Mouse (Mus musculus) hindbrain, embryonic 12.5 days (tissue): ENCODE data around the gene Treml2. TPM values are rescaled to one million over a fixed set of nuclear protein-coding genes. Genes with fewer than 3 reads are reported as not detected.
A peak's percentile ranks its signal among the peaks of the same experiment; 100 is the strongest.

Experiments
- ATAC-seq: fragments of 200-750 bp; cut with Nextera tagmentation; 2 replicates; pipeline ENCODE4 v1.8.0; 2017; ENCODE audit warnings: moderate TSS enrichment; ENCODE audit not compliant: low FRiP score
- H3K27ac ChIP-seq: fragments of 300-500 bp; sonication (generic); 2 replicates; pipeline ENCODE4 v1.5.1; 2016; ENCODE audit warnings: mild to moderate bottlenecking
- H3K27me3 ChIP-seq: fragments of 300-500 bp; sonication (generic); 2 replicates; pipeline ENCODE4 v1.6.1; 2016; ENCODE audit warnings: mild to moderate bottlenecking
- H3K36me3 ChIP-seq: fragments of 300-500 bp; sonication (generic); 2 replicates; pipeline ENCODE4 v1.6.1; 2016; ENCODE audit warnings: mild to moderate bottlenecking
- H3K4me1 ChIP-seq: fragments of 300-500 bp; sonication (generic); 2 replicates; pipeline ENCODE4 v1.6.1; 2016
- H3K4me2 ChIP-seq: fragments of 300-500 bp; sonication (generic); replicated peaks from 2 replicates; pipeline ENCODE4 v1.6.1; 2016; ENCODE audit warnings: mild to moderate bottlenecking
- H3K4me3 ChIP-seq: fragments of 300-500 bp; sonication (generic); 2 replicates; pipeline ENCODE4 v1.5.1; 2016; ENCODE audit warnings: mild to moderate bottlenecking
- H3K9ac ChIP-seq: fragments of 300-500 bp; sonication (generic); 2 replicates; pipeline ENCODE4 v1.6.1; 2016; ENCODE audit warnings: mild to moderate bottlenecking, moderate library complexity
- H3K9me3 ChIP-seq: fragments of 300-500 bp; sonication (generic); replicated peaks from 2 replicates; pipeline ENCODE4 v1.6.1; 2016; ENCODE audit warnings: mild to moderate bottlenecking
- WGBS: fragments of 180-500 bp; shearing (Covaris S2); methylation state at CpG from one replicate; pipeline ENCODE4 v1.1.7; 2016; 5-methylcytosine and 5-hydroxymethylcytosine counted together
- polyA plus RNA-seq: library from polyadenylated mRNA; unstranded; fragments of >200 nt; fragmentation: Nextera tagmentation; extraction: Ambion mirVana; gene quantifications from 2 replicates; pipeline ENCODE4 v1.2.1, GENCODE M21; 2016

Gene Treml2
- polyA plus RNA-seq, 1 experiment from 2014 or later, result 0.81 TPM

- no peaks in the 10 kb centered on the region for H3K4me1 ChIP-seq
- no peak overlapping the region for H3K4me2 ChIP-seq
- no peak overlapping the region for H3K9ac ChIP-seq
- H3K27ac ChIP-seq, result no peak overlapping the region
- no peaks in the 10 kb centered on the region for H3K36me3 ChIP-seq
- H3K4me3 ChIP-seq, result no peak overlapping the region
- no peaks in the 10 kb centered on the region for H3K27me3 ChIP-seq
- H3K9me3 ChIP-seq, result no peaks in the 10 kb centered on the region
- WGBS, result 94% methylated on average over 4 of the region's 4 CpGs
- no peak for ATAC-seq
These were observed 26.7 kb upstream of the Treml2 start for GRCm38 (mm10) chr17:48272598-48272997.

- no peak overlapping the region for H3K27ac ChIP-seq
- 87% methylated on average over 4 of the region's 4 CpGs for WGBS
- H3K4me2 ChIP-seq, result no peak overlapping the region
- no peak overlapping the region for H3K9ac ChIP-seq
- H3K4me1 ChIP-seq, result no peaks in the 10 kb centered on the region
- H3K27me3 ChIP-seq, result no peaks in the 10 kb centered on the region
- ATAC-seq, result no peak
- H3K4me3 ChIP-seq, result no peak overlapping the region
- no peaks in the 10 kb centered on the region for H3K36me3 ChIP-seq
- no peaks in the 10 kb centered on the region for H3K9me3 ChIP-seq
These were observed 25.2 kb upstream of the Treml2 start for GRCm38 (mm10) chr17:48274098-48274497.

- no peaks in the 10 kb centered on the region for H3K27me3 ChIP-seq
- H3K9ac ChIP-seq, result no peak overlapping the region
- no peaks in the 10 kb centered on the region for H3K36me3 ChIP-seq
- H3K27ac ChIP-seq, result no peak overlapping the region
- WGBS, result 27% methylated on average over 6 of the region's 6 CpGs
- ATAC-seq, result no peak
- no peaks in the 10 kb centered on the region for H3K9me3 ChIP-seq
- no peak overlapping the region for H3K4me3 ChIP-seq
- no peak overlapping the region for H3K4me2 ChIP-seq
- H3K4me1 ChIP-seq, result no peaks in the 10 kb centered on the region
These were observed 24.4 kb upstream of the Treml2 start for GRCm38 (mm10) chr17:48274885-48275284.

- 60% methylated on average over 7 of the region's 7 CpGs for WGBS
- Histone ChIP-seq H3K27me3 (no peaks in the 10 kb centered on the region), H3K9me3 (no peaks in the 10 kb centered on the region), H3K9ac (no peak overlapping the region), H3K4me1 (no peaks in the 10 kb centered on the region), H3K27ac (no peak overlapping the region), H3K4me3 (no peak overlapping the region), H3K4me2 (no peak overlapping the region), H3K36me3 (no peaks in the 10 kb centered on the region)
- ATAC-seq, result no peak
These were observed 23.6 kb upstream of the Treml2 start for GRCm38 (mm10) chr17:48275736-48276135.

GRCm38 (mm10) chr17:48278381-48278780, 20.9 kb upstream of the Treml2 start:
- Histone ChIP-seq H3K27me3 (no peaks in the 10 kb centered on the region), H3K27ac (no peak overlapping the region), H3K4me1 (peaks cover 8% of the 10 kb centered on the region; the same call in 1 of the 2 replicates), H3K36me3 (no peaks in the 10 kb centered on the region), H3K4me2 (no peak overlapping the region), H3K9me3 (no peaks in the 10 kb centered on the region), H3K9ac (no peak overlapping the region), H3K4me3 (no peak overlapping the region)
- ATAC-seq, result no peak

GRCm38 (mm10) chr17:48279002-48279401, 20.3 kb upstream of the Treml2 start:
- 82% methylated on average over 4 of the region's 4 CpGs for WGBS
- H3K4me1 ChIP-seq, result peaks cover 8% of the 10 kb centered on the region; the same call in 1 of the 2 replicates
- no peak overlapping the region for H3K4me2 ChIP-seq
- no peaks in the 10 kb centered on the region for H3K9me3 ChIP-seq
- no peak overlapping the region for H3K4me3 ChIP-seq
- H3K9ac ChIP-seq, result no peak overlapping the region
- H3K27ac ChIP-seq, result no peak overlapping the region
- H3K27me3 ChIP-seq, result no peaks in the 10 kb centered on the region
- ATAC-seq, result no peak
- H3K36me3 ChIP-seq, result no peaks in the 10 kb centered on the region

GRCm38 (mm10) chr17:48280943-48281738, 18.2 kb upstream of the Treml2 start:
- peak overlapping the region; percentile 56 for H3K4me2 ChIP-seq
- no peaks in the 10 kb centered on the region for H3K9me3 ChIP-seq
- H3K36me3 ChIP-seq, result no peaks in the 10 kb centered on the region
- no peaks in the 10 kb centered on the region for H3K27me3 ChIP-seq
- H3K9ac ChIP-seq, result peak overlapping the region; percentile 53
- H3K4me1 ChIP-seq, result peaks cover 8% of the 10 kb centered on the region; the same call in 1 of the 2 replicates
- H3K4me3 ChIP-seq, result peak overlapping the region; percentile 30
- WGBS, result 25% methylated on average over 18 of the region's 18 CpGs
- peak; percentile 56; the same call in 1 of the 2 replicates for ATAC-seq
- peak overlapping the region; percentile 37; the same call in 1 of the 2 replicates for H3K27ac ChIP-seq

- H3K4me2 ChIP-seq, result peak overlapping the region; percentile 56
- 0 out of 2 replicates have a peak, but pooled peaks have one; percentile 16 for ATAC-seq
- H3K4me1 ChIP-seq, result peaks cover 8% of the 10 kb centered on the region; the same call in 1 of the 2 replicates
- no peak overlapping the region for H3K27ac ChIP-seq
- peak overlapping the region; percentile 53 for H3K9ac ChIP-seq
- 4% methylated on average over 3 of the region's 3 CpGs for WGBS
- H3K36me3 ChIP-seq, result no peaks in the 10 kb centered on the region
- no peaks in the 10 kb centered on the region for H3K27me3 ChIP-seq
- no peaks in the 10 kb centered on the region for H3K9me3 ChIP-seq
- peak overlapping the region; percentile 30 for H3K4me3 ChIP-seq
These were observed 17.6 kb upstream of the Treml2 start for GRCm38 (mm10) chr17:48281739-48282085.

GRCm38 (mm10) chr17:48286765-48287164, 12.5 kb upstream of the Treml2 start:
- Histone ChIP-seq H3K4me1 (no peaks in the 10 kb centered on the region), H3K36me3 (no peaks in the 10 kb centered on the region), H3K9me3 (no peaks in the 10 kb centered on the region), H3K4me3 (no peak overlapping the region), H3K27me3 (no peaks in the 10 kb centered on the region), H3K4me2 (no peak overlapping the region), H3K9ac (no peak overlapping the region), H3K27ac (no peak overlapping the region)
- no peak for ATAC-seq
- 85% methylated on average over 1 of the region's 1 CpGs for WGBS

- ATAC-seq, result no peak
- H3K27me3 ChIP-seq, result no peaks in the 10 kb centered on the region
- H3K4me3 ChIP-seq, result no peak overlapping the region
- H3K9me3 ChIP-seq, result no peaks in the 10 kb centered on the region
- WGBS, result 59% methylated on average over 2 of the region's 2 CpGs
- H3K4me2 ChIP-seq, result no peak overlapping the region
- no peak overlapping the region for H3K9ac ChIP-seq
- H3K4me1 ChIP-seq, result no peaks in the 10 kb centered on the region
- no peaks in the 10 kb centered on the region for H3K36me3 ChIP-seq
- no peak overlapping the region for H3K27ac ChIP-seq
These were observed 12.0 kb upstream of the Treml2 start for GRCm38 (mm10) chr17:48287276-48287675.

GRCm38 (mm10) chr17:48293500-48294194, 5.7 kb upstream of the Treml2 start:
- Histone ChIP-seq H3K4me2 (no peak overlapping the region), H3K27ac (no peak overlapping the region), H3K4me1 (no peaks in the 10 kb centered on the region), H3K9ac (no peak overlapping the region), H3K27me3 (no peaks in the 10 kb centered on the region), H3K4me3 (no peak overlapping the region), H3K9me3 (no peaks in the 10 kb centered on the region), H3K36me3 (no peaks in the 10 kb centered on the region)
- WGBS, result 84% methylated on average over 5 of the region's 5 CpGs
- ATAC-seq, result no peak

- 57% methylated on average over 7 of the region's 7 CpGs for WGBS
- Histone ChIP-seq H3K9me3 (no peaks in the 10 kb centered on the region), H3K4me3 (no peak overlapping the region), H3K27me3 (no peaks in the 10 kb centered on the region), H3K9ac (no peak overlapping the region), H3K4me1 (no peaks in the 10 kb centered on the region), H3K36me3 (no peaks in the 10 kb centered on the region), H3K27ac (no peak overlapping the region), H3K4me2 (no peak overlapping the region)
- no peak for ATAC-seq
These were observed 458 bp downstream of the Treml2 start for GRCm38 (mm10) chr17:48299756-48300155.
